Comparison of ENCODE assay signal across 12 mouse cellular contexts in genomic region chr5:122079796-122080195, GRCm38 (mm10). TPM values are rescaled to one million over a fixed set of nuclear protein-coding genes. Genes with fewer than 3 reads are reported as not detected.
DNase-seq lines count a peak whose midpoint lies in the region; ATAC-seq and TF ChIP-seq lines count a peak whose summit lies in the region.
"Had no signal": no experiment of that assay in that cellular context is flagged by ENCODE, and none has a peak within 500 bp of the region (broad histone marks: within the 10 kb centered on the region; RNA-seq: fewer than 3 reads in every experiment).

No protein-coding gene starts in this region.

- H3K27me3 ChIP-seq in limb, embryonic 11.5 days (ENCODE audit: control insufficient read depth, insufficient read depth, low read length) = no peaks in the 10 kb centered on the region
- H3K27me3 ChIP-seq in limb, embryonic 10.5 days (ENCODE audit: low read depth, poor library complexity, severe bottlenecking) = no peaks in the 10 kb centered on the region
- H3K27me3 ChIP-seq: heart, embryonic 15.5 days; stomach, embryonic 15.5 days had no signal

- no peaks in the 10 kb centered on the region for H3K4me1 ChIP-seq in limb, embryonic 11.5 days (ENCODE audit: control insufficient read depth, insufficient read depth, low read length)
- H3K4me1 ChIP-seq in limb, embryonic 10.5 days = peaks cover 12% of the 10 kb centered on the region; the same call in 1 of the 2 replicates
- H3K4me1 ChIP-seq: stomach, embryonic 15.5 days had no signal

- no peak overlapping the region for H3K4me2 ChIP-seq in limb, embryonic 11.5 days (ENCODE audit: low read depth, severe bottlenecking)
- H3K4me2 ChIP-seq: heart, embryonic 15.5 days; stomach, embryonic 15.5 days had no signal

- H3K36me3 ChIP-seq in limb, embryonic 11.5 days (ENCODE audit: control insufficient read depth, insufficient read depth, low read length) = no peaks in the 10 kb centered on the region
- no peaks in the 10 kb centered on the region for H3K36me3 ChIP-seq in limb, embryonic 10.5 days
- H3K36me3 ChIP-seq: heart, embryonic 15.5 days; stomach, embryonic 15.5 days had no signal

- no peak overlapping the region for H3K4me3 ChIP-seq in limb, embryonic 11.5 days (ENCODE audit: low read depth, low read length)
- no peak overlapping the region for H3K4me3 ChIP-seq in limb, embryonic 10.5 days
- H3K4me3 ChIP-seq: heart, embryonic 15.5 days; stomach, embryonic 15.5 days had no signal

- no peaks in the 10 kb centered on the region for H3K9me3 ChIP-seq in limb, embryonic 11.5 days (ENCODE audit: control insufficient read depth, low read length)
- no peaks in the 10 kb centered on the region for H3K9me3 ChIP-seq in limb, embryonic 10.5 days (replicated peaks)
- H3K9me3 ChIP-seq: heart, embryonic 15.5 days; stomach, embryonic 15.5 days had no signal

- no peak overlapping the region for H3K27ac ChIP-seq in limb, embryonic 11.5 days (replicated peaks; ENCODE audit: low read depth, low read length)
- H3K27ac ChIP-seq in limb, embryonic 10.5 days = no peak overlapping the region
- H3K27ac ChIP-seq: heart, embryonic 15.5 days; stomach, embryonic 15.5 days had no signal

- WGBS in limb, embryonic 11.5 days = 83% methylated on average over 7 of the region's 7 CpGs
- 81% methylated on average over 7 of the region's 7 CpGs for WGBS in limb, embryonic 10.5 days

- no peak for TF ChIP-seq POLR2A in brain, embryonic 14.5 days (IDR thresholded peaks at IDR 0.05; ENCODE audit: borderline replicate concordance, extremely low read depth, insufficient read depth, insufficient read length, poor library complexity, severe bottlenecking)

- ATAC-seq in limb, embryonic 11.5 days (ENCODE audit: insufficient number of reproducible peaks, low FRiP score, low TSS enrichment, low read depth) = no peak

- peak; percentile 49; the same call in 1 of the 2 replicates for TF ChIP-seq CTCF in brain, embryonic 14.5 days (IDR thresholded peaks at IDR 0.05; ENCODE audit: borderline replicate concordance, extremely low read depth, insufficient read depth, insufficient read length)

- H3K9ac ChIP-seq in limb, embryonic 11.5 days (ENCODE audit: low read length) = no peak overlapping the region
- H3K9ac ChIP-seq: heart, embryonic 15.5 days; stomach, embryonic 15.5 days had no signal

- DNase-seq in embryo, embryonic 10.5 days (ENCODE audit: low spot score) = peak; percentile 31
- DNase-seq in embryo, embryonic 9.5 days (ENCODE audit: extremely low spot score) = no peak
- peak; percentile 56 for DNase-seq in limb, embryonic 11.5 days (ENCODE audit: low spot score)
- DNase-seq in limb, embryonic 10.5 days (ENCODE audit: low spot score) = no peak
- DNase-seq in B cell, adult 2 months = peak; percentile 38 to 48
- DNase-seq in brain, embryonic 14.5 days (ENCODE audit: low read depth) = no peak
- no peak for DNase-seq in ovary, postnatal 10 days (ENCODE audit: low spot score)
- no peak for DNase-seq in adrenal gland, adult 2 months
- DNase-seq: kidney, adult 8-10 months; lung, postnatal 14 days had no signal

RNA-seq across cellular contexts. Expression of gene Myl2, which starts 21.0 kb away (rescaled TPM):
- polyA plus RNA-seq in limb, embryonic 11.5 days (2014; fragmentation: Nextera tagmentation; extraction: Ambion mirVana) = 3.4 TPM in 1 of 2 replicates, not detected in the other
- 3.1 TPM in 2 replicates for polyA plus RNA-seq in limb, embryonic 10.5 days (2016; fragmentation: Nextera tagmentation; extraction: Ambion mirVana)
- 0.26 and 0.32 TPM in 2 replicates for polyA plus RNA-seq in brain, embryonic 14.5 days (2012; rRNA removed)
- not detected for total RNA-seq in adrenal gland, adult 2 months (2021)
- polyA plus RNA-seq in adrenal gland, adult 2 months (2012; rRNA removed) = not detected in 2 replicates

RNA-seq across cellular contexts. Expression of gene Cux2, which starts 29.9 kb away (rescaled TPM):
- polyA plus RNA-seq in limb, embryonic 11.5 days (2014; fragmentation: Nextera tagmentation; extraction: Ambion mirVana) = 3.0 and 3.7 TPM in 2 replicates
- polyA plus RNA-seq in limb, embryonic 10.5 days (2016; fragmentation: Nextera tagmentation; extraction: Ambion mirVana) = 2.9 and 4.4 TPM in 2 replicates
- 50.2 and 52.6 TPM in 2 replicates for polyA plus RNA-seq in brain, embryonic 14.5 days (2012; rRNA removed)
- total RNA-seq in adrenal gland, adult 2 months (2021) = 10 to 100 TPM; 14.4 to 22.0 TPM
- 32.2 and 37.6 TPM in 2 replicates for polyA plus RNA-seq in adrenal gland, adult 2 months (2012; rRNA removed)

Comparison
In these comparisons a context has a peak if more than half of its experiments do, and no peak if none do; other contexts are left out.
1. DNase-seq: peak in embryo, embryonic 10.5 days (single experiment), limb, embryonic 11.5 days (single experiment) and B cell, adult 2 months (2 of 2); none in embryo, embryonic 9.5 days (single experiment), limb, embryonic 10.5 days (single experiment), brain, embryonic 14.5 days (single experiment), ovary, postnatal 10 days (single experiment) and adrenal gland, adult 2 months (single experiment).